In the genomic region with DNA sequence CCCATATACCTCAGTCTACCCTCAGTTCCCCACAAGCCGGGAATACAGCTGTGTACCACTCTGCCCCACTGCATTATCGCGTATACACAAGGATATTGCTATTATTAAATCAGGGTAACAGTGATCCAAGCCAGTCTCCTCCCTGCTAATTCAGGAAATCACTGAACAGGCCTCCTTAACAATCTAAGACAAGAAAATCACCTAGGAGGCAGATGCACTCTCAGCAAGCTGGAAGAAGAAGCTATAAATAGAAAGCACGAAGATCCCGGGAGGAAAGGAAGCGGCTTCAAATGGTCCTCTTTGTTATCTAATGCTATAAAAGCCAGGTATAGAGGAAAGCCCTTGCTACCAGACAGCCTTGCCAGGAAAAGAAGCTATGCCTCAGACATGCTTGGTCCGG, we compare ENCODE assay signal across 29 mouse cellular contexts.
DNase-seq lines count a peak whose midpoint lies in the region; ATAC-seq and TF ChIP-seq lines count a peak whose summit lies in the region.
"Had no signal": no experiment of that assay in that cellular context is flagged by ENCODE, and none has a peak within 500 bp of the region (broad histone marks: within the 10 kb centered on the region; RNA-seq: fewer than 3 reads in every experiment).

No protein-coding gene starts in this region.

- 73% methylated on average over 7 of the region's 7 CpGs for WGBS in hindbrain, embryonic 14.5 days
- WGBS in hindbrain, embryonic 13.5 days: 75% methylated on average over 7 of the region's 7 CpGs
- 61% methylated on average over 7 of the region's 7 CpGs for WGBS in midbrain, embryonic 16.5 days

- H3K36me3 ChIP-seq in hindbrain, embryonic 14.5 days (replicated peaks; ENCODE audit: control insufficient read depth, insufficient read depth): no peaks in the 10 kb centered on the region
- H3K36me3 ChIP-seq in hindbrain, embryonic 13.5 days: no peaks in the 10 kb centered on the region
- H3K36me3 ChIP-seq in midbrain, embryonic 16.5 days (ENCODE audit: control insufficient read depth, insufficient read depth, low read length): no peaks in the 10 kb centered on the region
- H3K36me3 ChIP-seq: embryonic facial prominence, embryonic 12.5 days; limb, embryonic 10.5 days; limb, embryonic 15.5 days; liver, embryonic 13.5 days; neural tube, embryonic 15.5 days had no signal

- no peak for DNase-seq in hindbrain, embryonic 14.5 days (ENCODE audit: low spot score)
- peak; percentile 50 for DNase-seq in brain, adult 2 months (ENCODE audit: low read depth, low spot score)
- peak; percentile 47 for DNase-seq in brain, embryonic 14.5 days (ENCODE audit: low read depth)
- DNase-seq in retina, postnatal 1 day: no peak
- DNase-seq in adrenal gland, postnatal 36 days: no peak
- no peak for DNase-seq in gastrocnemius, adult 18-20 months (ENCODE audit: low spot score)
- DNase-seq: adrenal gland, adult 2 months; B cell, adult 2 months; cerebellum, adult 11 months; cerebellum, adult 9-10 months; cerebellum, postnatal 36 days; embryo, embryonic 11 days; gastrocnemius, postnatal 14 days; heart, postnatal 36 days; kidney, adult 8-10 months; layer of hippocampus, adult 9-11 months; liver, embryonic 13.5 days; lung, adult 18-20 months had no signal

- no peaks in the 10 kb centered on the region for H3K27me3 ChIP-seq in hindbrain, embryonic 14.5 days (ENCODE audit: control insufficient read depth, insufficient read depth, low read length)
- H3K27me3 ChIP-seq in hindbrain, embryonic 13.5 days: 0 out of 2 replicates have a peak, but pooled peaks cover 5% of the 10 kb centered on the region
- H3K27me3 ChIP-seq in midbrain, embryonic 16.5 days (ENCODE audit: control insufficient read depth, insufficient read depth, low read depth, low read length): no peaks in the 10 kb centered on the region
- H3K27me3 ChIP-seq: embryonic facial prominence, embryonic 12.5 days; limb, embryonic 15.5 days; liver, embryonic 13.5 days; neural tube, embryonic 15.5 days had no signal

- TF ChIP-seq POLR2A in brain, embryonic 14.5 days (IDR thresholded peaks at IDR 0.05; ENCODE audit: borderline replicate concordance, extremely low read depth, insufficient read depth, insufficient read length, poor library complexity, severe bottlenecking): no peak

- H3K9ac ChIP-seq in hindbrain, embryonic 14.5 days: no peak overlapping the region
- H3K9ac ChIP-seq in hindbrain, embryonic 13.5 days: no peak overlapping the region
- peak overlapping the region; percentile 14; the same call in 1 of the 2 replicates for H3K9ac ChIP-seq in midbrain, embryonic 16.5 days (ENCODE audit: low read depth, low read length)
- H3K9ac ChIP-seq: embryonic facial prominence, embryonic 12.5 days; limb, embryonic 15.5 days; liver, embryonic 13.5 days; neural tube, embryonic 15.5 days had no signal

- no peak for TF ChIP-seq CTCF in brain, embryonic 14.5 days (IDR thresholded peaks at IDR 0.05; ENCODE audit: borderline replicate concordance, extremely low read depth, insufficient read depth, insufficient read length)

- no peaks in the 10 kb centered on the region for H3K4me1 ChIP-seq in hindbrain, embryonic 14.5 days (replicated peaks; ENCODE audit: control insufficient read depth, insufficient read depth, low read length)
- H3K4me1 ChIP-seq in hindbrain, embryonic 13.5 days (replicated peaks): 0 out of 2 replicates have a peak, but pooled peaks cover 2% of the 10 kb centered on the region
- peaks cover 8% of the 10 kb centered on the region for H3K4me1 ChIP-seq in midbrain, embryonic 16.5 days (ENCODE audit: control insufficient read depth, insufficient read depth, low read length)
- H3K4me1 ChIP-seq: embryonic facial prominence, embryonic 12.5 days; liver, embryonic 13.5 days had no signal

- ATAC-seq in hindbrain, embryonic 14.5 days (ENCODE audit: low FRiP score): no peak
- ATAC-seq in hindbrain, embryonic 13.5 days (ENCODE audit: low FRiP score): no peak
- no peak for ATAC-seq in midbrain, embryonic 16.5 days
- ATAC-seq: activated CD4-positive, CD25-positive, alpha-beta regulatory T cell, adult 4 months; intestine, embryonic 16.5 days; lung, postnatal 0 days had no signal

- H3K4me3 ChIP-seq in hindbrain, embryonic 14.5 days (replicated peaks; ENCODE audit: low read length): no peak overlapping the region
- H3K4me3 ChIP-seq in hindbrain, embryonic 13.5 days: no peak overlapping the region
- H3K4me3 ChIP-seq in midbrain, embryonic 16.5 days (ENCODE audit: low read depth, low read length): no peak overlapping the region
- H3K4me3 ChIP-seq: embryonic facial prominence, embryonic 12.5 days; limb, embryonic 10.5 days; limb, embryonic 15.5 days; liver, embryonic 13.5 days; neural tube, embryonic 15.5 days had no signal

- H3K27ac ChIP-seq in hindbrain, embryonic 14.5 days: 0 out of 2 replicates have a peak overlapping the region, but pooled peaks have one; percentile 43
- H3K27ac ChIP-seq in hindbrain, embryonic 13.5 days: no peak overlapping the region
- H3K27ac ChIP-seq in midbrain, embryonic 16.5 days (ENCODE audit: low read length): peak overlapping the region; percentile 64
- H3K27ac ChIP-seq: embryonic facial prominence, embryonic 12.5 days; kidney, postnatal 0 days; limb, embryonic 10.5 days; limb, embryonic 15.5 days; liver, embryonic 13.5 days; macrophage; neural tube, embryonic 15.5 days had no signal

- no peak overlapping the region for H3K4me2 ChIP-seq in hindbrain, embryonic 14.5 days (replicated peaks)
- no peak overlapping the region for H3K4me2 ChIP-seq in hindbrain, embryonic 13.5 days
- H3K4me2 ChIP-seq in midbrain, embryonic 16.5 days (ENCODE audit: low read length): no peak overlapping the region
- H3K4me2 ChIP-seq: embryonic facial prominence, embryonic 12.5 days; limb, embryonic 15.5 days; liver, embryonic 13.5 days; neural tube, embryonic 15.5 days had no signal

- 0 out of 2 replicates have a peak, but pooled peaks cover 4% of the 10 kb centered on the region for H3K9me3 ChIP-seq in hindbrain, embryonic 14.5 days (ENCODE audit: control insufficient read depth, low read length)
- 0 out of 2 replicates have a peak, but pooled peaks cover 6% of the 10 kb centered on the region for H3K9me3 ChIP-seq in hindbrain, embryonic 13.5 days
- no peaks in the 10 kb centered on the region for H3K9me3 ChIP-seq in midbrain, embryonic 16.5 days (replicated peaks; ENCODE audit: control insufficient read depth, low read length, poor library complexity, severe bottlenecking)
- H3K9me3 ChIP-seq: embryonic facial prominence, embryonic 12.5 days; limb, embryonic 10.5 days; limb, embryonic 15.5 days; liver, embryonic 13.5 days; neural tube, embryonic 15.5 days had no signal

Comparison
In these comparisons a context has a peak if more than half of its experiments do, and no peak if none do; other contexts are left out.
1. DNase-seq: peak in brain, adult 2 months (single experiment) and brain, embryonic 14.5 days (single experiment); none in hindbrain, embryonic 14.5 days (single experiment), retina, postnatal 1 day (single experiment), adrenal gland, postnatal 36 days (0 of 2) and gastrocnemius, adult 18-20 months (single experiment).